Mouse (Mus musculus): ENCODE data around the gene Bet1l. TPM values are rescaled to one million over a fixed set of nuclear protein-coding genes. Genes with fewer than 3 reads are reported as not detected.

Bet1l gene
- polyA plus RNA-seq, 1 experiment, result 3.2 TPM

DNA sequence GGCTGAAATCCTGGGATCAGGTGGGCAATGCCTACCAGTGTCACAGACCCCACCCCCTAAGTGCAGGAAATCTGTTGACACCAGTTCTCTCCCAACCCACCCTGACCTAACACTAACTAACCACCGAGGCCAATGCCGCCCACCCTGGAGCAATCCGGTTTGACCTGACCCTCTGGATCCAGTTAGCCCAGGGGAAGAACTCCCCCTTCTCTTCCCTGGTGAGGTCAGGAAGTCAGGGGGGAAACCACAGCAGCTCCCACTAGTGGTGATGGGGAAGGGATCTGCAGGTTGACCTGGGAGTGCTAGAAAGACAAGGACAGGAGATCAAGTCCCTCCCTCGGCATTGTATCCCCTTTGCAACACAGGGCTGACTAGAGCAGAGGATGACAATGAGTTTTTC lies 11.7 kb downstream of the Bet1l start:
- no peak for TF ChIP-seq GATA1 (IDR thresholded peaks at IDR 0.05; ENCODE audit: low read length)

- TF ChIP-seq GATA1 (IDR thresholded peaks at IDR 0.05; ENCODE audit: low read length), result no peak
These were observed 12.3 kb downstream of the Bet1l start, which contains the start of gene Scgb1c1 for GRCm38 (mm10) chr7:140844905-140845665. Scgb1c1 (plus strand) TSS chr7:140845547.

DNA sequence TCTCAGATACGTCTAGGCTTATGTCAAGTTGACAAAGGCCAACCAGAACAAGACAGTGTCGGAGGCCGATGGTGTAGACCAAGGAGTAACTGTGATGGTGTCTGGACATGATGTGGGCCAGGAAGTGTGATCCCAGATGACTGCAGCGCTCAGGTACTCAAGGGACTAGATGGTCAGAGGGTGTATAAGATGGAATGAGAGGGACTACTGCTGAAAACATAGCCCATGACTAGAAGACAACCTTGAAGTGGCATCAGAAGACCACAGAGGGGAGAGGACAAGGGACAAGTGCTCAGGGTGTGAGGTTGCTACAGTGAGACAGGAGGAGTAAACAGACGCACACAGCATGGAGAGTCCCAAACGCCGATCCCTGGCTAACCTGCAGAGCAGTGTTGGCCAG lies 13.6 kb downstream of the Bet1l start:
- TF ChIP-seq GATA1 (IDR thresholded peaks at IDR 0.05; ENCODE audit: low read length), result no peak

- TF ChIP-seq GATA1 (IDR thresholded peaks at IDR 0.05; ENCODE audit: low read length), result no peak
These were observed 16.3 kb downstream of the Bet1l start for GRCm38 (mm10) chr7:140840750-140841735.

GRCm38 (mm10) chr7:140839556-140839955 lies 17.8 kb downstream of the Bet1l start:
- no peak for TF ChIP-seq GATA1 (IDR thresholded peaks at IDR 0.05; ENCODE audit: low read length)

- no peak for TF ChIP-seq GATA1 (IDR thresholded peaks at IDR 0.05; ENCODE audit: low read length)
These were observed 20.9 kb downstream of the Bet1l start for GRCm38 (mm10) chr7:140836243-140837115.

GRCm38 (mm10) chr7:140835758-140836087 lies 21.7 kb downstream of the Bet1l start:
- no peak for TF ChIP-seq GATA1 (IDR thresholded peaks at IDR 0.05; ENCODE audit: low read length)

DNA sequence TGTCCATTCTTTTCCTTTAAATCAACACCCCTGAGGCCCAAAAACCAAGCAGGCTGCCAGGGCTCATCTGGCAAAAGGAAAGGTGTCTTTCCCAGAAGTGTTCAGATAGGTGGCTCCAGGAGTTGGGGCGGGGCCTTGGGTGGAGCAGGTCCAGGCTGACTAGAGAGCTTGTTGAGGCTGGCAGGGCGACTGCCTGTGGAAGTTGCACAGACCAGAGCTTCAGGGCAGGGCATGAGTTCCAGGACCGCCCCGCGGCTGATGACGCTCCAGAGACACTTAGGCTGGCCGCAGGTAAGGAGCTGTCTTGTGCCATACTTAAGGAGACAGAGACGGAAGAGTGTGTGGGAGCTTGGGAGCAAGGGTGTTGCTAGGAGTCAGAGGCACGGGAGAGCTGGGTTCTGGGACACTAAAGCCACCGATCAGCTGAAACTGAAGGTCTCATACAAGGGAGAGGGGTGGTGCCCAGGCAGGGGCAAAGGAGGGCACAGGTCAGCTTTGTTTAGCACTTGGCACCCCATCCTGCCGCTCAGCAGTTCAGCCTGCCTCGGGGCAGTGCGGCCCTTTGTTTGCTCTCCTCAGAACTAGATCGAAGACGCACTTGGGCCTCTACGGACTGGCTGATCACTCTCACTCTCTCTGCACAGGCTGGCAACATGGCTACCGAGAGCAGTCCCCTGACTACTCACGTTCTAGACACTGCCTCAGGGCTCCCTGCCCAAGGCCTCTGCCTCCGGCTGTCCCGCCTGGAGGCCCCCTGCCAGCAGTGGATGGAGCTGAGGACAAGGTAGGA lies 22.2 kb downstream of the Bet1l start, which contains the start of gene Urah:
Gene Urah, plus strand, starts transcription at position 51 of the 790 bp plus-strand sequence.
- TF ChIP-seq GATA1 (IDR thresholded peaks at IDR 0.05; ENCODE audit: low read length), result no peak

DNA sequence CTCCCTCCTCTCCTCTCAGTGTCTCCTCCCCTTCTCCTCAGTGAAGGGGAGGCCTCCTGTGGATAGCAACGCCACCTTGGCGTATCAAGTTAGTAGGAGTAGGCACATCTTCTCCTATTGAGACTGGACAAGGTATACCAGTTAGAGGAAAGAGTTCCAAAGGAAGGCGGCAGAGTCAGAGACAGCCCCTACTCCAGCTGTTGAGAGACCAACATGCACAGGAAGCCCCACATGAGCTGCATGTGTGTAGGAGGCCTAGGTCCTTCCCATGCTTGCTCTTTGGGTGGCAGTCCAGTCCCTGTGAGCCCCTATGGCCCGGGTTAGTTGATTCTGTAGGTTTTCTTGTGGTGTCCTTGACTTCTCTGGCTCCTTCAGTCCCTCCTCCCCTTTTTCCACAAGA lies 24.0 kb downstream of the Bet1l start:
- TF ChIP-seq GATA1 (IDR thresholded peaks at IDR 0.05; ENCODE audit: low read length), result no peak

DNA sequence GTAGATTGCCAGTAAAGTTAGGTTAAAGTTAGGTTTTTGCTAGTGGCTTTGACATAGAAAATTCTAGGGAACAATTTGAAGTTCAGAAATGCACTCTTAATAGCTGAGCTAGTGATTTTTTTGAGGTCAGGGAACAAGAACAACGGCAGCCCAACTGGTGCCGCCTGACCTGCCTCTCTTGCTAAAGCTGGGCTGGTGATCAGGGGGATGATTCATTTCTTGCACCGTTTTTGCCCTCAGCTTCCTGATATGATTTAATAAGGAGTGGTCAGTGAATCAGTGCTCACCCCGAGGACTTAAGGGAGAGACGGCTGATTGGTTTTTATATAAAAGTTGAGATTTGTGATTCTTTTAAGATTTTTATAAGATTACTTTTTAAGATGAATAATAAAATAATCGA lies 25.9 kb downstream of the Bet1l start:
- no peak for TF ChIP-seq GATA1 (IDR thresholded peaks at IDR 0.05; ENCODE audit: low read length)

DNA sequence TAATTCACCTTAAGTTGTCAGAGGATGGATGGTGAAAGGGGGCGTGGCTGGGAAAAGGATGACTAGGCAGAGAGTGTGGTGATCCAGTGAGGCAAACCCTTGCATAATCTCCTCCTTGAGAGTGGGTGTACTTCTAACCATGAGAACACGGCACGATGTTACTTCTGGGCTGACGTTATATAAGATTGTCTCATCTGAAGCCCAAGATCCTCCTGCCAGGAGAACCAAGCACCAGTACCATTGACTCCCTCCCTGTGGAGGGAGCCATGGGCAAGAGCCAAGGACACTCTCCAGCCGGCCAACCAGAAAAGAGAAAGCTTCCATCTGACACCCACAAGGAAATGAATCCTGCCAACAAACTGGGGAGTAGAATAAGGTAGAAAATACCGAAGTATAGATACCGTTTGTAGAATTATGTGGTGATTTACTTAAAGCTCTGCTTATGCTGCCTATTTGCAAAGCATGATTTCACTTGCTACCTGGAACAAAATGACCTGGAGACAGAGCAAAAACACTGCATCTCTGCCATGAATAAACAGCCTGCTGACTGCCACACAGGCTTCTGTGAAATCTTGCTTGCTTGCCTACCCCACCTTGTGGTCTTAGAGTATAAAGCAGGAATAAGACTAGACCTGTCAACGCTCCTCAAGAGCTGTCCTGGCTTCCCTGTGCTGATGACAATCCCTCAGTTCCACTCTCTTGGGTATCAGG lies 29.1 kb downstream of the Bet1l start:
- no peak for TF ChIP-seq GATA1 (IDR thresholded peaks at IDR 0.05; ENCODE audit: low read length)

DNA sequence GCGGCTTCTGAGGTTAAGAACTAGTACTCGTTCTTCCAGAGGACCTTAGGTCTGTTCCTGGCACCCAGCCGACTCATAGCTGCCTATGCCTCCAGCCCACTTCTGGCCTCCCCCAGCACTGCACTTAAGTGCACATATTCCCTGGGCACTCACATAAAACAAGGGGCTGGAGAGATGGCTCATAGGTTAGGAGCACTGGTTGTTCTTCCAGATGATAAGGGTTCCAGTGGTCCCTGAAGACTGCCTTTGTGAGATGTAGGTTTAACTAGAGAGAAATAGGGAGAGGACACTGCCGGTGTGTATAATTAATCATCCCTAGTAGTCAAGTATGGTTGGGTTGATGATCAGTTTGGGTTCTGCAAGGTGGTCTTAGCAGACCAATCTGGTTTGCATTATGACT lies 34.6 kb downstream of the Bet1l start:
- TF ChIP-seq GATA1 (IDR thresholded peaks at IDR 0.05; ENCODE audit: low read length), result no peak

DNA sequence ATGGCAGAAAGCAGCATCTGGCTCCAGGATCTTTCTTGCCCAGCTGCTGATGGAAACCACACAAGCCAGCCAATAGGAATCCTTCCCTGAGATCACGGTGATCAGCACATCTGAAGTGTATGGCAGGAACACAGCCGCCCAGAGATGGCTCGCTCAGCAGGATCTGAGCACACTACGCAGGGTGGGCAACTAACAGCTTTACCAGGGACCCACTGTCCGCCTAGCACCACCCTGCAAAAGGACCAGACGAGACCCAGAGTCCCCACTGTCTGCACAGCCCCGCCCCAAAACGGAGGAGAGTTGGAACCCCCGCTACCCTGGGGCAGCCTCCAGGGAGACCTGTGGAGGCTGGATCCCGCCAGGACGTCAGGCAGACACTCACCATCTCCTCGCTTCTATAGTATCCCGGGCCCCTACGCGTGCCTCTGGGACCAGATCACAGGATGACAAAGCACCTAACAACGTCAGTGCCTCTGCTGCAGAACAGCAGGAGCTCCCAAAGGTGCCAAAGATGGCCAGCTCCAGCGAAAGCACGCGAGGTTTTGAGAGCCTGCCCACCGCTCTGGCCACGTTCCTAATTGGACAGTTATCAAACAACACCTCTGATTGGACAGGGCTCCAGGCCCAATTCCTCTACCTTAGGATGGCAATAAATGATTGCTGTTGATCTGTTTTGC lies 35.6 kb downstream of the Bet1l start, which contains the start of gene Zfp941:
Gene Zfp941, minus strand, starts transcription at position 526 of the 677 bp plus-strand sequence.
- no peak for TF ChIP-seq GATA1 (IDR thresholded peaks at IDR 0.05; ENCODE audit: low read length)
